Mouse (Mus musculus) MEL (cell line): ENCODE results near the gene Nek8. TPM values are rescaled to one million over a fixed set of nuclear protein-coding genes. Genes with fewer than 3 reads are reported as not detected.

Experiments
- DNase-seq: peaks from one replicate; pipeline ENCODE4 v3.0.0; 2011; ENCODE audit warnings: low read depth, low spot score
- H3K27ac ChIP-seq: 2 replicates; pipeline ENCODE4 v1.5.1; 2012; ENCODE audit warnings: low read depth, mild to moderate bottlenecking, control low read depth, low read length, moderate library complexity; ENCODE audit not compliant: control insufficient read depth
- H3K27me3 ChIP-seq, 2 experiments: fragments of 150-350 bp in 1 of 2; sonication (generic) in 1 of 2; 2 replicates each; pipeline ENCODE4 v1.6.1; 2012; ENCODE audit warnings: low read length in 2 of 2, mild to moderate bottlenecking in 2 of 2, improper control_type of control experiment in 1 of 2, moderate library complexity in 1 of 2; ENCODE audit not compliant: insufficient read depth in 2 of 2, control insufficient read depth in 1 of 2
- H3K36me3 ChIP-seq, 2 experiments: 2 replicates each; pipeline ENCODE4 v1.6.1; 2012 to 2014; ENCODE audit warnings: low read length in 2 of 2, improper control_type of control experiment in 1 of 2, inconsistent platforms in 1 of 2, mild to moderate bottlenecking in 1 of 2; ENCODE audit not compliant: insufficient read depth in 2 of 2, control insufficient read depth in 1 of 2
- H3K4me1 ChIP-seq, 2 experiments: fragments of 150-350 bp in 1 of 2; sonication (generic) in 1 of 2; 2 replicates each; pipeline ENCODE4 v1.6.1; 2012; ENCODE audit warnings: low read length in 2 of 2, improper control_type of control experiment in 1 of 2, mild to moderate bottlenecking in 1 of 2; ENCODE audit not compliant: insufficient read depth in 2 of 2, control insufficient read depth in 1 of 2
- H3K4me3 ChIP-seq, 2 experiments: fragments of 150-350 bp in 1 of 2; sonication (generic) in 1 of 2; 2 replicates each; pipeline ENCODE4 v1.5.1; 2012; ENCODE audit warnings: low read depth in 2 of 2, low read length in 2 of 2, mild to moderate bottlenecking in 2 of 2, moderate library complexity in 2 of 2, control low read depth in 1 of 2, improper control_type of control experiment in 1 of 2; ENCODE audit not compliant: control insufficient read depth in 1 of 2, insufficient read depth in 1 of 2
- H3K79me2 ChIP-seq: 2 replicates; pipeline ENCODE4 v1.6.1; 2012; ENCODE audit warnings: mild to moderate bottlenecking, low read length, moderate library complexity; ENCODE audit not compliant: control insufficient read depth, poor library complexity, insufficient read depth
- H3K9ac ChIP-seq: 2 replicates; pipeline ENCODE4 v1.6.1; 2012; ENCODE audit warnings: low read depth, mild to moderate bottlenecking, control low read depth, low read length, moderate library complexity; ENCODE audit not compliant: control insufficient read depth, poor library complexity, severe bottlenecking
- H3K9me3 ChIP-seq: fragments of 150-350 bp; sonication (generic); replicated peaks from 2 replicates; pipeline ENCODE4 v1.6.1; 2012; ENCODE audit warnings: mild to moderate bottlenecking, low read length, improper control_type of control experiment, moderate library complexity; ENCODE audit not compliant: insufficient read depth
- BHLHE40 ChIP-seq: IDR thresholded peaks from 2 replicates; pipeline ENCODE4 v1.6.1; 2012; ENCODE audit warnings: low read depth, mild to moderate bottlenecking, inconsistent platforms, low read length, improper control_type of control experiment, borderline replicate concordance
- CHD1 ChIP-seq: IDR thresholded peaks from 2 replicates; pipeline ENCODE4 v1.6.1; 2012; ENCODE audit warnings: low read depth, mild to moderate bottlenecking, inconsistent platforms, low read length, improper control_type of control experiment
- CTCF ChIP-seq, 3 experiments: IDR thresholded peaks in 2 of 3; conservative IDR thresholded peaks in 1 of 3; 2 replicates each; pipeline ENCODE4 v1.5.1; 2011 to 2012; ENCODE audit warnings: low read length in 3 of 3, low read depth in 2 of 3, mild to moderate bottlenecking in 2 of 3, improper control_type of control experiment in 1 of 3, inconsistent platforms in 1 of 3, mixed read lengths in 1 of 3, moderate library complexity in 1 of 3; ENCODE audit not compliant: control insufficient read depth in 1 of 3, insufficient read depth in 1 of 3, poor library complexity in 1 of 3, severe bottlenecking in 1 of 3
- ETS1 ChIP-seq: IDR thresholded peaks from 2 replicates; pipeline ENCODE4 v1.6.1; 2012; ENCODE audit warnings: low read depth, mild to moderate bottlenecking, inconsistent platforms, low read length, improper control_type of control experiment, moderate library complexity
- GATA1 ChIP-seq: IDR thresholded peaks from 2 replicates; pipeline ENCODE4 v1.6.1; 2011; ENCODE audit warnings: low read depth, low read length, improper control_type of control experiment
- HCFC1 ChIP-seq: IDR thresholded peaks from 2 replicates; pipeline ENCODE4 v1.6.1; 2012; ENCODE audit warnings: low read depth, mild to moderate bottlenecking, inconsistent platforms, low read length, improper control_type of control experiment, moderate library complexity
- MAX ChIP-seq: IDR thresholded peaks from 2 replicates; pipeline ENCODE4 v1.6.1; 2011; ENCODE audit warnings: low read length, improper control_type of control experiment
- MAZ ChIP-seq: IDR thresholded peaks from 2 replicates; pipeline ENCODE4 v1.6.1; 2012; ENCODE audit warnings: low read depth, mild to moderate bottlenecking, inconsistent platforms, low read length, improper control_type of control experiment
- NRF1 ChIP-seq: IDR thresholded peaks from 2 replicates; pipeline ENCODE4 v1.6.1; 2014; ENCODE audit warnings: low read depth, mild to moderate bottlenecking, inconsistent platforms, low read length, improper control_type of control experiment, moderate library complexity; ENCODE audit not compliant: poor library complexity, insufficient read depth, severe bottlenecking
- POLR2A ChIP-seq, 2 experiments: IDR thresholded peaks; 2 replicates each; pipeline ENCODE4 v1.6.1; 2011 to 2012; ENCODE audit warnings: low read length in 2 of 2, mild to moderate bottlenecking in 2 of 2, control low read depth in 1 of 2, improper control_type of control experiment in 1 of 2, low read depth in 1 of 2, moderate library complexity in 1 of 2; ENCODE audit not compliant: control insufficient read depth in 1 of 2, insufficient read depth in 1 of 2, poor library complexity in 1 of 2
- POLR2AphosphoS5 ChIP-seq: IDR thresholded peaks from 2 replicates; pipeline ENCODE4 v1.6.1; 2012; ENCODE audit warnings: low read depth, borderline replicate concordance, mild to moderate bottlenecking, inconsistent platforms, low read length, moderate library complexity, mixed read lengths
- RCOR1 ChIP-seq: IDR thresholded peaks from 2 replicates; pipeline ENCODE4 v1.6.1; 2012; ENCODE audit warnings: low read depth, mild to moderate bottlenecking, inconsistent platforms, low read length, improper control_type of control experiment
- SIN3A ChIP-seq: IDR thresholded peaks from 2 replicates; pipeline ENCODE4 v1.6.1; 2012; ENCODE audit warnings: low read length, improper control_type of control experiment, inconsistent platforms
- TAL1 ChIP-seq: IDR thresholded peaks from 2 replicates; pipeline ENCODE4 v1.6.1; 2012; ENCODE audit warnings: mild to moderate bottlenecking, inconsistent platforms, low read length, moderate library complexity, mixed read lengths
- TCF12 ChIP-seq: IDR thresholded peaks from 2 replicates; pipeline ENCODE4 v1.6.1; 2014; ENCODE audit warnings: low read depth, mild to moderate bottlenecking, inconsistent platforms, low read length, improper control_type of control experiment, moderate library complexity
- UBTF ChIP-seq: IDR thresholded peaks from 2 replicates; pipeline ENCODE4 v1.6.1; 2012; ENCODE audit warnings: low read depth, mild to moderate bottlenecking, inconsistent platforms, low read length, improper control_type of control experiment, moderate library complexity, borderline replicate concordance; ENCODE audit not compliant: insufficient read depth
- USF1 ChIP-seq: IDR thresholded peaks from 2 replicates; pipeline ENCODE4 v1.6.1; 2014; ENCODE audit warnings: low read depth, mild to moderate bottlenecking, inconsistent platforms, low read length, improper control_type of control experiment, moderate library complexity
- ZKSCAN1 ChIP-seq: IDR thresholded peaks from 2 replicates; pipeline ENCODE4 v1.6.1; 2012; ENCODE audit warnings: low read depth, mild to moderate bottlenecking, inconsistent platforms, low read length, improper control_type of control experiment, moderate library complexity
- ZNF384 ChIP-seq: IDR thresholded peaks from 2 replicates; pipeline ENCODE4 v1.6.1; 2012; ENCODE audit warnings: low read depth, mild to moderate bottlenecking, inconsistent platforms, low read length, improper control_type of control experiment
- polyA plus RNA-seq, 2 experiments: library from polyadenylated mRNA; stranded (reverse) in 1 of 2; unstranded in 1 of 2; fragments of >175 nt in 1 of 2; fragments of >200 nt in 1 of 2; gene quantifications; 2 replicates each; pipeline versions ENCODE4 v1.2.1 to v1.2.4; 2012; ENCODE audit warnings: low replicate concordance in 2 of 2, low read depth in 1 of 2; ENCODE audit not compliant: insufficient read length in 2 of 2, insufficient read depth in 1 of 2, missing spikeins in 1 of 2
- total RNA-seq: library from RNA; depleted of rRNA; stranded (reverse); fragments of 300-350 nt; gene quantifications from 2 replicates; pipeline ENCODE4 v1.2.3, GENCODE M21; 2012

Gene Nek8
- total and polyA plus RNA-seq, 3 experiments: 7.5 to 10.1 TPM; not detected in 1

DNA sequence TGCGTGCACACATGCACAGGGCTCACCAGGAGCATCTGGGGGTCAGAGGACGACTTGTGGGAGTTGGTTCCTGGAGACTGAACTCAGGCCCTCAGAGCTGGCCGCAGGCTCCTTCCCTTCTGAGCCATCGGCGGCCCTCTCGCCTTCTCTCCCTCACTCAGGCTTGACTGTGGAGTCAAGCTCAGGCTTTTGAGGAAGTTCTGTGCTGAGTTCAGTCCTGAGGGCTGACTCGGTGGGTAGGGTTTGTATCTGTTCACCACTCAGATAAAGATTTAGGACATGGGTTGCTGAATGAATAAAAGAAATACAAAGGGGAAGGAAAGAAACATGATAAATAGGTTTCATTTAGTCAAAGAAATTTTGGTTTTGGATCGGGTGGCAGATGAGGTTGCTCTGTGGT is 56.6 kb downstream of the Nek8 start (continued):
- TF ChIP-seq NRF1 (no peak), TCF12 (peak; percentile 45; the same call in 1 of the 2 replicates), BHLHE40 (no peak), MAX (no peak), CHD1 (no peak; the same call in 1 of the 2 replicates), ETS1 (peak; percentile 57; the same call in 1 of the 2 replicates), POLR2AphosphoS5 (no peak), SIN3A (peak; percentile 79), UBTF (0 out of 2 replicates have a peak, but pooled peaks have one; percentile 91), HCFC1 (0 out of 2 replicates have a peak, but pooled peaks have one; percentile 48)

DNA sequence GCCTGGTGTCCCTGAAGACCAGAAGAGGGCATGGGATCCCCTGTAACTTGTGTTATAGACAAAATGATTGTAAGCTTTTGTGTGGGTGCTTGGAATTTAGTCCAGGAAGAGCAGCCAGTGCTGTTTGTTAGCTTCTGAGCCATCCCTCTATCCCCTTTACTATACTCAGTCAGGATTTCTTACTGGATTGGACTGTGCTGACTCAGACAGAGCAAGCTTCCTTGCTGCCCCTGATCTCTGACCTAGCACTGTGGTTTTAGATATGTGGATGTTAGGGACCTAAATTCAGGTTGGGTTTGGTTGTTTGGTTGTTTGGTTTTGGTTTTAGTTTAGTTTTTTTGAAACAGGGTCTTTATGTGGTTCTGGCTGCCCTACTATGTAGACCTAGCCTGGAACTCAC is 58.0 kb downstream of the Nek8 start:
- H3K27ac ChIP-seq: no peak overlapping the region
- peaks cover 17 to 36% of the 10 kb centered on the region in 2 experiments for H3K4me1 ChIP-seq
- H3K79me2 ChIP-seq: peaks cover 15% of the 10 kb centered on the region
- TF ChIP-seq MAZ (no peak), ZNF384 (no peak), UBTF (no peak), TAL1 (no peak), CTCF (IDR thresholded peaks at IDR 0.05 in 2 of 3, conservative IDR thresholded peaks at IDR 0.05 in 1 of 3; ENCODE audit: control insufficient read depth in 1 of 3, insufficient read depth in 1 of 3, low read depth in 2 of 3, low read length in 3 of 3, poor library complexity in 1 of 3, severe bottlenecking in 1 of 3) (no peak), GATA1 (no peak), RCOR1 (no peak), SIN3A (no peak), USF1 (no peak), TCF12 (no peak), POLR2A (IDR thresholded peaks at IDR 0.05; ENCODE audit: control insufficient read depth in 1 of 2, insufficient read depth in 1 of 2, low read depth in 1 of 2, low read length in 2 of 2, poor library complexity in 1 of 2) (no peak), ZKSCAN1 (no peak)
- TF ChIP-seq, all 39 proteins: peak for 0
- no peaks in the 10 kb centered on the region for H3K27me3 ChIP-seq
- no peak overlapping the region for H3K4me3 ChIP-seq
- H3K9me3 ChIP-seq: no peaks in the 10 kb centered on the region
- DNase-seq: no peak
- peaks cover 0 to 45% of the 10 kb centered on the region in 2 experiments; a peak in 2 of 4 replicates for H3K36me3 ChIP-seq
- H3K9ac ChIP-seq: no peak overlapping the region
